Mouse (Mus musculus) erythroblast, embryonic 14.5 days (primary cell): ENCODE measurements around the gene Crmp1.

ENCODE experiments used
- GATA1 ChIP-seq: IDR thresholded peaks from 2 replicates; pipeline ENCODE4 v1.6.1; 2012; ENCODE audit warnings: low read length, inconsistent platforms, mixed read lengths
- TAL1 ChIP-seq: IDR thresholded peaks from 3 replicates; pipeline ENCODE4 v1.6.1; 2012; ENCODE audit warnings: low read length, inconsistent platforms, mixed read lengths

- TF ChIP-seq TAL1 (no peak), GATA1 (no peak)
Observed at GRCm38 (mm10) chr5:37296717-37297116, 55.0 kb downstream of the Crmp1 start.
